Mouse (Mus musculus) brown adipose tissue, adult 24 weeks (tissue): Measurements from ENCODE around the gene Spin1. TPM values are rescaled to one million over a fixed set of nuclear protein-coding genes. Genes with fewer than 3 reads are reported as not detected.
"Not testable (repeated sequence)": the region's sequence is repeated elsewhere in the genome, so short reads cannot be mapped to it uniquely, and the experiment has no call there.

ENCODE experiments used
- H3K27ac ChIP-seq: fragments of 200-500 bp; replicated peaks from 2 replicates; pipeline ENCODE4 v1.5.1; 2012; ENCODE audit warnings: low read depth, mild to moderate bottlenecking, low read length
- H3K4me1 ChIP-seq: fragments of 200-500 bp; 2 replicates; pipeline ENCODE4 v1.6.1; 2012; ENCODE audit warnings: low read length, mixed read lengths; ENCODE audit not compliant: control insufficient read depth, insufficient read depth, insufficient read length
- H3K4me3 ChIP-seq: fragments of 200-500 bp; 2 replicates; pipeline ENCODE4 v1.5.1; 2012; ENCODE audit warnings: low read depth, mild to moderate bottlenecking, low read length, moderate library complexity; ENCODE audit not compliant: insufficient read depth
- polyA plus RNA-seq: library from polyadenylated mRNA; stranded (reverse); fragments of >200 nt; gene quantifications from 2 replicates; pipeline ENCODE4 v1.2.4, GENCODE M21; 2012; ENCODE audit not compliant: missing spikeins, insufficient read depth, insufficient read length

The Spin1 gene
- polyA plus RNA-seq, 1 experiment, result 14.7 TPM

DNA sequence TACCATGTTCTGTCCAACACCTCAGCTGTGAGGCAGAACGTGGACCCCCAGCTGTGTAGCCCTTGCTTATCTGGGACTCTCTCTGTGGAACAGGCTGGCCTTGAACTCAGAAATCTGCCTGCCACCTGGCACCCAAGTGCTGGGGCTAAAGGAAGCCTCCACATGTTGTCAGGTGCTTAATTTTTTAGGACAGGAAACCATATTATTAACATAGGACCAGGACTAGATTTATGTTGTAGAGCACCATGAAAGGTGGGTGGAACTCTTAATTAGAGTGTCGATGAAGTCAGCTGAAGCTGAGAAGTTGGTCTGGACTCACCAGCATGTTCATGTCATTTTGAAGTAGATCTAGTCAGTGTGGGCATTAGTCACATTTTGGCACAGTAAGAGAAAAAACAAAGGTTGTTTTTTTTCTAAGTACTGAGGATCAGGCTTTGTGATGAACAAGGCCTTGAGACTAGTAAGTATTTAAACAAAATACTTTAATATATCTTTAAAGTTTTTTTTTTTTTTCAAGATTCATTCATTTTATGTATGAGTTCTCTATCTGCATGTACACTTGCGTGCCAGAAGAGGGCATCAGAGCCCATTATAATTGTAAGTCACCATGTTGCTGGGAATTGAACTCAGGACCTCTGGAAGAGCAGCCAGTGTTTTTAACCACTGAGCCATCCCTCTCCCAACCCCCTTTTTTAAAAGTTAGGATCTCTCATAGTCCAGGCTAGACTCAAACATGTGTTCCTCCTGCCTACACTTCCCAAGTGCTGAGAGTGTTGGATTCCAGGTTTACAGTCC is 5.4 kb downstream of the Spin1 start:
- Histone ChIP-seq H3K4me1 (peaks cover 7% of the 10 kb centered on the region; the same call in 1 of the 2 replicates), H3K27ac (no peak overlapping the region), H3K4me3 (no peak overlapping the region)

DNA sequence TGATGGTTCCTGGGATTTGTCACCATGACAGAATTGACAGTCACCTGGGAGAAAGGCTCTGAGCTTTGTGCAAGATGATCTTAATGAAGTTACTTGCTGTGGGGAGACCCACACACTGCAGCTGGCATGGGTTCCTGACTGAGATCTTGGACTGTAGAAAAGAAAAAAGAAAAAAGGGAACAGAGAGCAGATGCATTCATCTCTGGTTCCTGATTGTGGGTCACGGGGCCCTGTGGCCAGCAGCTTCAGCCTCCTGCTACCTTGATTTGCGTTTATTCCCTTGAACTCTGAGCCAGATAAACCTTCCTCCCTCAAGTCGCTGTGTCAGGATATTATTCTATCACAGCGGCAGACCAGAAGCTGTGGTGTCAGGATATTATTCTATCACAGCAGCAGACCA is 6.1 kb downstream of the Spin1 start:
- H3K4me1 ChIP-seq, result peaks cover 7% of the 10 kb centered on the region; the same call in 1 of the 2 replicates
- no peak overlapping the region for H3K4me3 ChIP-seq
- no peak overlapping the region for H3K27ac ChIP-seq

DNA sequence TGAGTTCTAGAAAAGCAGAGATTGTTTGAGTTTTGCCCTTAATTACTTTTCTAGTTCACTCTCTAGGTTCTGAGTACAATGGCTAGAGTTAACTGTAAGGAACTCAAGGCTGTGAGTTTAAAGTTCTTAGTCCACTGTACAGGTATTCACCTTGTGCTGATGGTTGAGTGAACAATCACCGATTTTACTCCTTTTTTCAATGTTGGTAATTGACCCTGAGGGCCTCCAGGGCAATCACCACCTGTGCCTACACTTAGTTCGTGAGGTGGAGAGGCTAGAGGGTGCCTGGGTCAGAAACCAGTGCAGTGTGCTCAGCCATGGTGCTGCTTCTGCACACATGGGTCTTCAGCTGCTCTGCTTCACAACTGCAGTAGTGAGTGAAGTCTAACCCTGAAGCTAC is 8.8 kb downstream of the Spin1 start:
- no peak overlapping the region for H3K27ac ChIP-seq

DNA sequence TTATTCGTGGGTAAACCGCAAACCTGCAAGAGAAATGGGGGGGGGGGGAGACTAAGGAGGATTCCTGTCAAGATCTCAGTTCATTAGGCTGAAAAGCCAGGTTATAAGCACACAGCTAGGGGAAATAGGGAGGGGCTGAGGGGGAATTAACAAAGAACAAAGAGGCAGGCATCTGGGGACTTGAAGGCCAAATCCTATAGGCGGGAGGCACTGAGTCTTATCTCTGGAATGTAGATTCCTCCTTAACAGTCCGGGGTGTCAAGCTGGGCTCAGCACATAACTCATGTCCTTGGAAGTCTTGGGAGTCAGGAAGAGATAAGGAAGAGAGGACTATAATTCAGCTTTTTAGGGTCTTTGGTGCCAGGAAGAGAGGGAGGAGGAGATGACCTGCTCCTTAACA is 13.7 kb downstream of the Spin1 start:
- H3K4me1 ChIP-seq, H3K27ac ChIP-seq, H3K4me3 ChIP-seq: not testable (repeated sequence)

More for the DNA sequence above, 8.8 kb downstream of the Spin1 start:
- no peak overlapping the region for H3K4me3 ChIP-seq
- H3K4me1 ChIP-seq, result no peaks in the 10 kb centered on the region

DNA sequence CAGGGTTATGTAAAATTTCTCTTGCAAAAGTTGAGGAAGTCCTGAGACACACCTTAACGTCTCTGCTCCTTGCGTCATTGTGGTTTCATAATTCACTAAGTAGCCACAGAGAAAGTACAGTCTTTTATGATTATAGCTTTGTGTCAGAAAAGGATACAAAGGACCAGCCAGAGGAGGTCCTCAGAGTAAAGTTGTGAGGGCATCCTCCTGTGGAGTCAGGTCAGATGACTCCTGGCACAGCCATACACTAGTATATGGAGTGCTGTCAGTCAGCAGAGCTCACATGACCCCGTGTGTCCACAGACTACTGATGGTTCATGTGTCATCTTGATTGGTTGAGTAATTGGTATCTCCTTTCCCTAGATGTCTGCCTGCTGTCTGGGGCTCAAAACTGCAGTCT is 15.1 kb downstream of the Spin1 start:
- H3K4me1 ChIP-seq, result peaks cover 2% of the 10 kb centered on the region; the same call in 1 of the 2 replicates
- no peak overlapping the region for H3K4me3 ChIP-seq
- H3K27ac ChIP-seq, result no peak overlapping the region

DNA sequence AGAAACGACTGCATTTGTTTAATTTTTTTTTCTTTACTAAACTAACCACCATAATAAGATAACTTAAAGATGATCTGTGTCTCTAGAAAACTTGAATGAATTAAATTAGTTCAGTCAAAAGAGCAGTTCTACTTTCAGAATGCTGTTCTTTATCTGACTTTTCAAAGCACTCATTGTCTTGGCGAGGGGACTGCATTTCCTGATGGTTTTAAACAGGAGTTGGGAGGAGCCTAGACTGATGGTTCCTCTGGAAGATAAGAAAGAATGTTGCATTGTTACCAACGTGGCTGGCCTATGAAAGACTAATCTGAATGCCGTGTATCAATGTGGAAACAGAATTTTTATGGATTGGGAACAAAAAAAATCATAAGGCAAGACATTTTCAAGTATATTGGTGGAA is 20.1 kb downstream of the Spin1 start:
- no peak overlapping the region for H3K27ac ChIP-seq
- H3K4me3 ChIP-seq, result no peak overlapping the region
- peaks cover 11% of the 10 kb centered on the region for H3K4me1 ChIP-seq

DNA sequence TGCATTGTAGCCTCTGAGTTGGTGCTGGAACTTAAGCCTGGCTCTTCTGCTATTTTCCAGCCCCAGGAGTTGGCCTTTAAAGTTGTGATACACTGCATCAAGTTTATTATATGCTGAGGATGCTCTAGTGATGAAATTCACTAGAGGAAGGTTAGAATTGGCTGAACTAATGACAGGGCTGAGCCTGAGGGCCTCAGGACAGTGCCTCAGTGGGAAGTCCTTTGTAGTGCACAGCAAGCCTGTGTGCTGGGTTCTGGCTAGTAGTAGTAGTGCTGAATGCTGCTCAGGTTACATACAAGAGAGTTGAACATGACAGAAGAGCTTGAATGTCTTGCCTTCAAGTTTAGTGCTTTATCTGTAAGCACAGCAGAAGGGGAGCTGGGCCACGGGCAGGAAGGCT is 21.3 kb downstream of the Spin1 start:
- H3K4me1 ChIP-seq, result peaks cover 12% of the 10 kb centered on the region
- H3K27ac ChIP-seq, result no peak overlapping the region
- no peak overlapping the region for H3K4me3 ChIP-seq

DNA sequence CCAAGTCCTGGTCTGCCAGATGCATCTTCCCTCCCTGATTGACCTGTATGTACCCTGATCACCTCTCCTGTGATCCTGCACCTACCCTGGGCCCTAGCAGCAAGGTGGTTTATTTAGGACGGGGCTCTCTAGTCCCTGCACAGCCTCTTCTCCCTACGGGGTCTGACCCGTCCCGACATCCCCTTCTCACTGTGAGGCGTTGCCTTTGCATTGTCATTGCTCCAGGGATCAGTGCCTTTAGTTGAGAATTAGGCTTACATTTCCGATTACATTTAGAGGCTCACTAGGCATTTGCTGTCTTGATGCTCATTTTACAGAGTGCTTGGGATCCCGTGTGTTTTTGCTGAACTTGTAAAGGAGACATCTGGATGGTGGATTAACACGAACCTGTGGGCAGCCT is 22.1 kb downstream of the Spin1 start:
- peaks cover 12% of the 10 kb centered on the region for H3K4me1 ChIP-seq
- no peak overlapping the region for H3K27ac ChIP-seq
- no peak overlapping the region for H3K4me3 ChIP-seq

DNA sequence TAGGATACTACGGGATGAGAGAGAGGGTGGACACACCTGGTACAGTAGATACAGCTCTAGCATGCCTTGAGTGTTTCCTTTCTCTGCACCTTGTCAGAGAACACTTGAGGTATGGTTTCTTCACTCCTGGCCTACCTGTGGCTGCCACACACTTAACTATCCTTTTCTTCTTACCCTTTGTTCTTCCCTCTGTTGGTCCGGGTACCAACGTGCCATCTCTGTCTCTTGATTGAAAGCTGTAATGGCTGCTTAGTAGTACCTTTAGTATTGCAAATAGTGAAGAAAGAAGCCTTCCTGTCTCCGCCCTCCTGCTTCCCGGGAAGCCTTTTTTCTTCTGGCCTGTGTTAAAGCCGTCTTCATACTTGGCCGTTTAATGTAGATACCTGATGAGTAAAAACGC is 24.7 kb downstream of the Spin1 start:
- H3K27ac ChIP-seq, result no peak overlapping the region
- H3K4me1 ChIP-seq, result peaks cover 12% of the 10 kb centered on the region
- H3K4me3 ChIP-seq, result no peak overlapping the region

DNA sequence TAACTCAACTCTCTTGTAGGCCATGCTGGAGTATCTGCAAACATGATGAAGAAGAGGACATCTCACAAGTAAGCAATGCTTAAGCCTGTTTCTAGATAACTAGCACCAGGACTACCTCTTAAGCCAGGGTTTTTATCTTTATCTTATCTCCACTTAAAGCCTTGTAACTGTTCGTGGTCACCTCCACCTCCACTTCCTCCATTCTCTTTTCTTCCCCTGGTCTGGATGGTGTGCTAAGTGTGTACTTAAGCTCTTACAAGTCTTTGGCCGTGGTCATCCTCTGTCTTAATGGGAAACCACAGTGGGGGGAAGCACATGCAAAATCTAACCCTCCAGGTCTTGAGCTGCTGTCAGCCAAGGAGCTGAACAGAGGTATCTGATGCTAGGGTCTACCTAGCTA is 27.2 kb downstream of the Spin1 start:
- Histone ChIP-seq H3K4me1 (peaks cover 9% of the 10 kb centered on the region), H3K27ac (no peak overlapping the region), H3K4me3 (no peak overlapping the region)

DNA sequence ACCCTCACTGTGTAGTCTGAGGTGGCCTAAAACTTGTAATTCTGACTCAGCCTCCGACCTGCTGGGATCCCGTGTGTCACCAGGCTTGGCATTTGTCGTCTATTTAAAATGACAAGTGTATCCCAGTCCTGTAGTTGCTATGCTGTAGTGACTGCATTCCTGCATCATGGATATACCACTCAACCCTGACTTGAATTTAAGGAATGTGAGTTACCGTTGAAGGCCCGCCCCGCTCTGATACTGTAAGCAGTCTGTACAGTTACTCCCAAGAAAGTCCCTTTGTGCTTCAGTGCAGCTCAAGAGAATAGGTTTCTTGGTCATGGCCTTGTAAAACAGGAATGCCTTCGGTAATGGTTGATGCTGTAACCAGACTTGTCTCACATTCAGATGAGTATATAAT is 27.7 kb downstream of the Spin1 start:
- peaks cover 9% of the 10 kb centered on the region for H3K4me1 ChIP-seq
- H3K27ac ChIP-seq, result no peak overlapping the region
- no peak overlapping the region for H3K4me3 ChIP-seq

DNA sequence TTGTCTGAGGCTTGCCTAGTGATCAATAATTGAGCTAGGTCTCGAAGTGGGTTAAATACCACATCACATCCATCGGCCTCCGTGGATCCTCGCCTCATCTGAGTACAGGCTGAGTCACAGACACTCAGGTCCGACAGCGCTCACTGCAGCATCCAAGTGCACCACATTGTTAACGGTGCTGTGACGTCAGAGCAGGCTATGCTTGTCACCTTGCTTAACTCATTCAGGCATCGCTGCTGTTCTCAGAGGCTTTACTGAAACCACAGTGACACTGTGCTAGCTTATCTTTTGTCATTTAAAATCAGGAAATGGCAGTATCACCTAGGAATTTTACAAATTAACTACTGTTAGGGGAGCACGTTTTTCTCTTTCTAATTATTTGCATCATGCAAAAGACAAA is 30.5 kb downstream of the Spin1 start:
- Histone ChIP-seq H3K4me1 (0 out of 2 replicates have a peak, but pooled peaks cover 3% of the 10 kb centered on the region), H3K27ac (no peak overlapping the region), H3K4me3 (no peak overlapping the region)

DNA sequence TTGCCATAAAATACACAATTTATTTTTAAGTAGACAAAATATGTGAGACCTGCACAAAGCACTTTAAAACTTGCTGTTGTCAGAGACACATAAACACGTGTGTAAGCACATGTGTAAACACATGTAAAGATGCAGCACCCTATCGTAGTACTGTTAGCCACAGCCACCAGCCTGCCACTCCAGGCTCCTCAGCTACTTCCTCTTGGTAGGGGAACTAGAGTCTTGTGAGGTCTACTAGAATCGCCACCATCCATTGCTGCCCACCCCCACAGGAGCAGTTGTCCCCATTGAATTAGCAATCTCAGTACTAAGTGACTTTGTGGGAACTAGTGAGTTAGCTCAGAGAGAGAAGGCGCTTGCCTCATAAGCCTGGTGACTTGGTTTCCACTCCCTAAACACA is 35.6 kb downstream of the Spin1 start:
- H3K4me1 ChIP-seq, result peaks cover 6% of the 10 kb centered on the region; the same call in 1 of the 2 replicates
- H3K4me3 ChIP-seq, result no peak overlapping the region
- no peak overlapping the region for H3K27ac ChIP-seq

DNA sequence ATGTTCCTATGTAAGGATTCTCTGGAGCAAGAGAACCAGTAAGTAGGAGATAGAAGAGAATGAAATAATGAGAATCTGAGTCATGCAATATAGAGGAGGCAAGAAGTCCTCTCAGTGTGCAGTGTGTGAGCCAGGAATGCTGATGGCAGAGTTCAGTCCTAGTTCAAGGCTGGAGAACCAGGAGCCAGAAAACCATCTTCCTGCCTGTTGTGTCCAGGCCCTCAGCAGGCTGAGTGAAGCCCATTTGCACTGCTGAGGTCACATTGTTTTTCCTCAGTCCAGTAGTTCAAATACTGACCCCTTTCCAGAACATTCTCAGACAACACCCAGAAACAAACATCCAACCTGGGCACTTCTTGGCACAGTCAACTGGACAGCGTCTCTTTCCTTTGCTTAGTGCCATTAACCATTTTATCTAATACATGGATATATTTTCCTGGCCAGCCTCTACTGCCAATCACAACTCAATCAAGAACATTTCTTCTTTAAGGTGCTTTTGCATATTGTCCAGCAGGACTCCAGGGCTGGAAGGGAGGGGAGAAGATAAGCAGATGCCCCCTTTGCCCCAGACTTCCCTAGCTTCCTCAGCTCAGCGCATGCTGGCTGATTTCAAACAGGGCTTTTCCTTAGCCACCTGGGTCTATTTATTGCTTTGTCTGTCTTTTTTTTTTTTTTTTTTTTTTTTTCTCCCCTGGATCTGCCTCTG is 36.5 kb downstream of the Spin1 start:
- Histone ChIP-seq H3K27ac (no peak overlapping the region), H3K4me1 (peaks cover 6% of the 10 kb centered on the region; the same call in 1 of the 2 replicates), H3K4me3 (no peak overlapping the region)

DNA sequence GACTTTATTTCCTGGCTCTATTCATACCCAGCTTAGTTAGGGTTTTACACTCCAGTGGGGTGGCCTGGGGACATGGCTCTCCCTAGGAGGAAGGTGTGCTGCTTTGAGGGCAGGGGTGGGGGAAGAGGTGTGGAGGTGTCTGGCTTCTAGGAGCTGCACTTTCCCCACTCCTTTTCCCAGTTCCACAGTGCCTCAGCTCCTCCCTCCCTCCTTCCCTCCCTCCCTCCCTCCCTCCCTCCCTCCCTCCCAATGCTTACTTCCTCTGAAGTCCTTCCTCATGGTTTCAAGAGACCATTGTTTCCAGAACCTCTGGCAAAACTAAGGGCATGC is 37.0 kb downstream of the Spin1 start:
- Histone ChIP-seq H3K4me3 (no peak overlapping the region), H3K4me1 (peaks cover 6% of the 10 kb centered on the region; the same call in 1 of the 2 replicates), H3K27ac (no peak overlapping the region)

DNA sequence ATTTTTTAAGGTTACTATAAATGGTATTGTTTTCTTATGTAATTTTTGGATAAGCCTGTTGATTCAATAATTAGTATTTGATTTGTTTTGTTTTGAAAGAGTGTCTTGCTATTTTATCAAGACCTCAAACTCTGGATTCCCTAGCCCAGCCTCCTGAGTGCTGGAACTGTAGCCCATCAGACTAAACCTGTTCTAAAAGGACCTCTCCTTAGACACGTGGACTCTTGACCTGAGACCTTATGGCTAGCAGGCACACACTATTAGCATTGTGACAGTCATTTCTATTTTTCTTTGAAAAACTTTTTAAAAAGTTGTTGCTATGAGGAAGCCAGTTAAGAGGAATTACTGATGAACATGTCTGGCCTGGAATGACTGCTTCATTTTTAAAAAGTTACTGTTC is 46.4 kb downstream of the Spin1 start:
- no peak overlapping the region for H3K4me3 ChIP-seq

More for the DNA sequence above, 46.4 kb downstream of the Spin1 start:
- Histone ChIP-seq H3K27ac (no peak overlapping the region), H3K4me1 (no peaks in the 10 kb centered on the region)
